Mouse (Mus musculus) mouse trophoblast stem cell (cell line): ENCODE data around the gene Tspoap1.

Experiments used
- in situ Hi-C, 2 experiments: fragments of 300-500 bp; cut with MseI, MboI; formaldehyde crosslinking; loops; 2 replicates in 1 of 2; 3 replicates in 1 of 2; pipeline ENCODE4 v1.15.1; 2025

Gene Tspoap1

DNA sequence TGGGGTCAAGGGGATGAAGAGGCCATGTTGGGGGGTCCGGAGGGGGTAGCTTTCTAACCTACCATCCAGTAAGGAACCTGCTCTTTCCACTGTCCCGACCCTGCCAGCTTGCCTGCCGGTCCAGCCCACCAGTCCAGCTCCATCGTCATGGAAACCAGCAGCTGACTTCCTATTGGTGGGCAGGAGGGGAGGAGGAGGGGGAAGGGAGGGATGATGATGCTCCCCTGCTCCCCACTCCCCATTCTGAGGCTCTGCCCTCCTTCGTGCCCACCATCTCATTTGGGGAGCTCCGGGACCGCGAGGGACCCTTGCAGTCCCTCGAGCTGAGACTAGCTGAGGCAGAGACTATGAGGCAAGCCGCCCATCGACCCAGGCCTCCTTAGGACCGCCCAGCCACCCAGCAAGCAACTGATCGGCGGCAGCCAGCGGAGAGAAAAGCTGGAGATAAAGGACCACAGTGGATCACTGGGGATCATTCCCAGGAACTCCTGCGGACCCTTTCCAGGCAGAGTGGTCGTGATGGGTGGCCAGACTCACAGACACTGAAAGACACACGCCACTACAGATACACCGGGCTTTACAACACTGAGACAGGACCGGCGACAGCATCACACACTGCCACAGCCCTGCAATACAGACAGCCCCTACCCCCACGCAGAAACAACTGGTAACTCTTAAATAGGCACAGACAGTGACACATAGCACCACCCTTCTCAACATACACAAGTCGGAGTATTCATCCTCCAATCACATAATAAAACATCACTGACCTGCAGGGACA is at the start of gene Tspoap1:
Tspoap1 (plus strand) TSS at position 241 of the 781 bp plus-strand sequence.
- in situ Hi-C loops, result no loop called here

DNA sequence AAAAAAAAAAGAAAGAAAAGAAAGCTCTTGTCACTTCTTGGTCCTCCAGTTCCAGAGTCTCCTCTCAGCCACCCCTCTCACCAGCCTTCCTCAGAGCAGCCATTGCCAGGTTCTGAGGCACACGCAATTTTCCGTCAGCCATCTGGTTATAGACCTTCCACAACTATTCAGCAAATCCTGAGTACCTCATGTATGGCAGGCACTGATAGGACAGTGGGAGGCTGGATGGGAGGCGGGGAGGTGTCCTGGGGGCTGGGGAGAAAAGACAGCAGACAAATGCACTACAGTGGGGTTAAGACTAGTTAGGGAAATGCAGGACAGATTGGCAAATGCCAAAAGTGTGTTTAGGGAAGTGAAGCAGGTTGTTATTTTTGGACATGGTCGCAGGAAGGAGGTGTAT is 48.2 kb upstream of the Tspoap1 start:
- in situ Hi-C loops, result no loop called here

DNA sequence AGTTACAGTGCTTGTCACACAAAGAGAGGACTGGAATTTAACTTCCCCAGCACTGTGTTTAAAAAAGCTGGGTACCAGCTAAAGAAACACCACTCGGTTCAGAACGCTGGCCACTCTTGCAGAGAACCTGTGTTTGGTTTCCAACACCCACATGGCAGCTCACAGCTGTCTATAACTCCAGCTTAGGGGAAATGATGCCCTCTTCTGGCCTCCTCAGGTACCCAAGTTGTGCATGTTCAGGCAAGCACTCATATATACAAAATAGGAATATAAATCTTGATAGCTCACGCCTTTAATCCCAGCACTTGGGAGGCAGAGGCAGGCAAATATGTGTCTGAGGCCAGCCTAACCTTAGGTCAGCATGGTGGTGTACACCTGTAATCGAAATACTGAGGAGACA is 44.3 kb upstream of the Tspoap1 start:
- in situ Hi-C loops, result no loop called here

DNA sequence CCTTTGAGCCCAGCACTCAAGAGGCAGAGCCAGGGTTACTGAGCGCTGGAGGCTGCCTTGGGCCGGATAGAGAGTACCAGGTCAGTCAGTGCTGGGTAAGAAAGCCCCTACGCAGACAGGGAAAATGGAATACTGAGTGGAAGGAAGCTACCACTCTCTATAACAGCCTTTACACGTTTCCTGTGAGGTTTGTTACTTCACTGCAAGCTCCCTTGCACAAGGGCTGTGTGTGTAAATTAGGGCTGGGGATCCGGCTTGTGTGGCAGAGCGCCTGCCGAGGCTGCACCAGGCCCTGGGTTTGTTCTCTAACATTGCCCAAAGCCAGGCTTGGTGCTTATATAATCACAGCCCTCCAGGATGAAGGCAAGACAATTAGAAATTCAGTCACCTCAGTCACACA is 40.8 kb upstream of the Tspoap1 start:
- in situ Hi-C loops, result no loop called here

DNA sequence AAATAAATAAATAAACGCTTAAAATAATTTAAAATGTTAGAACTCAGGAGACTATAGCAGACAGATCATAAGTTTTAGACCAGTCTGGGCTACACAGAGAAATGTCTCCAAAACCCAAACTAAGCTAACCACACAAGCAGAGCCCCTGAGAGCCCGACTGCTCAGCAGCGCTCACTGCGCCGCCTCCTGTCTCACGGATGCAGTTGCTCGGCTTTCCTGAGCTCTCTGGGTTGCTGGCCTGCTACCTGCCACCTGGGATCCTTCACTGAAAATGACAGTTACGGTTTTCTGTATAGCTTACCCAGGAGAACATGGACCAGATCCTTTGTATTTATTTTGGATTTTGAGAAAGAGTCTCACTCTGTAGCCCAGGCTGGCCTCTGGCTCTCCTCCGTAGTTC is 40.0 kb upstream of the Tspoap1 start:
- in situ Hi-C loops, result loop anchor here in 1 of 2 experiments (5.0 kb wide), 1 partner anchor 63 kb away; no protein-coding TSS in a partner anchor

DNA sequence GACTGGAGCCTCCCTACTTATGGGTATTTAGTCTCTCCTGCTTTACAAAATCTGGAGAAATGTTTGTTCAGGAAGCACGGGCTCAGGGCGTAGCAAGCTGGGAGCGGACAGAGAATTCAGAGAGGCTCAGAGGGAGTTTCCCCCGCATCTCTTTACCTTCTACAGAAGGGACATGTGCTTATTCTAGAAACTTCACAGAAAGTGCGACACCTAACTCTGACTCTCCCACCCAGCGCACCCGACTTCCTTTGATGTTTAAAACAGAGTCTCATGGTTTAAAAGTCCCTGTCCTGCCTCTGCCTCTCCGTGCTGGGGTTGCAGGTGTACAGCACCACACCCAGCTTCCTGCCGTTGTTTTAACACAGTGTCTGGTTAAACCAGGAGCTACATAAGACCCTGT is 39.5 kb upstream of the Tspoap1 start:
- in situ Hi-C loops, result loop anchor here in 1 of 2 experiments (5.0 kb wide), 1 partner anchor 64 kb away; no protein-coding TSS in a partner anchor

DNA sequence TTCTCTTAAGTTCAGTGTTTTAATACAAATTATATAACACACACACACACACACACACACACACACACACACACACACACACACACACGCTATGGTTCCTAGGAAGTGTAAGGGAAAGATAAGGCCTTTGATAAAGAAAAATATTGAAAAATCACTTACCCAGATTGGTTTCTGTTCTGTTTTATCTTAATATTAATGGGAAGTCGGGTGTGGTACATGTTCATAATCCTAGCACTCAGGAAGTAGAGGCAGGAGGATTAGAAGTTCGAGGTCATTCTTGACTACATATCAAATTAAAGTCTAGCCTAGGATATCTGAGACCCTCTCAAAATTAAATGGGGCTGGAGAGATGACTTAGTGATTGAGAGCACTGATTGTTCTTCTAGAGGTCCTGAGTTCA is 38.2 kb upstream of the Tspoap1 start:
- in situ Hi-C loops, result loop anchor here in 1 of 2 experiments (5.0 kb wide), 1 partner anchor 65 kb away; no protein-coding TSS in a partner anchor

DNA sequence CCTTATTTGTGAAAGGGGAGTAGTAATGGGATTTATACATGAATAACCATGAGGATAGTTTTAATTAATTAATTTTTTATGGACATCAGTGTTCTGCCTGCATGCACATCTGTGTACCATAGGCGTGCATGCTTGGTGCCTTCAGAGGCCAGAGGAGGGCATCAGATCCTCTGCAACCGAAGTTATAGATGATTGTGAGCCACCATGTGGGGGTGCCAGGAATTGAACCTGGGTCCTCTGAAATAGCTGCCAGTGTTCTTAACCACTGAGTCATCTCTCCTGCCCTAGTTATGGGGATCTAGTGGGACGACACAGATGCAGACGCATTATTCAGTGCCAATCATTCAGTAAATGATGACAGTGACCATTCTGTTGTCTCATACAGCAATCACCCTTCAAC is 37.5 kb upstream of the Tspoap1 start:
- in situ Hi-C loops, result loop anchor here in 1 of 2 experiments (5.0 kb wide), 1 partner anchor 66 kb away; no protein-coding TSS in a partner anchor

DNA sequence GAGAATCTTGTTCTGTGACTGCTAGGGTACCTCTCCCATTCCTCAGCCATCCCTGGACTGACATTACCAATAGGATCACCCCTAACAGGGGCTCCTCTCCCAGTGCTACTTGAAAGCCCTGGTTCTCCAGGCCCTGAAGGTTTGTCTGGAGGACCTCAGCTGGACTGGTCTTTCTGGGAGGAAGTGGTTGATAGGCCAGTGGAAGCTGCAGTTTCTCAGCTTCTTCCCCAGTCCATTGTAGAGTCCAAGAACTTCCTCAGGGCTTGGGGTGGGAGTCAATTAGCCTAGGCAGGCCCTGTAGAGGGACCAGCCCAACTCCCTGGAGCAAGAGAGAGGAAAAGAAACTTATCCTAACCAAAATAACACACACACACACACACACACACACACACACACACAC is 34.8 kb upstream of the Tspoap1 start:
- in situ Hi-C loops, result no loop called here

DNA sequence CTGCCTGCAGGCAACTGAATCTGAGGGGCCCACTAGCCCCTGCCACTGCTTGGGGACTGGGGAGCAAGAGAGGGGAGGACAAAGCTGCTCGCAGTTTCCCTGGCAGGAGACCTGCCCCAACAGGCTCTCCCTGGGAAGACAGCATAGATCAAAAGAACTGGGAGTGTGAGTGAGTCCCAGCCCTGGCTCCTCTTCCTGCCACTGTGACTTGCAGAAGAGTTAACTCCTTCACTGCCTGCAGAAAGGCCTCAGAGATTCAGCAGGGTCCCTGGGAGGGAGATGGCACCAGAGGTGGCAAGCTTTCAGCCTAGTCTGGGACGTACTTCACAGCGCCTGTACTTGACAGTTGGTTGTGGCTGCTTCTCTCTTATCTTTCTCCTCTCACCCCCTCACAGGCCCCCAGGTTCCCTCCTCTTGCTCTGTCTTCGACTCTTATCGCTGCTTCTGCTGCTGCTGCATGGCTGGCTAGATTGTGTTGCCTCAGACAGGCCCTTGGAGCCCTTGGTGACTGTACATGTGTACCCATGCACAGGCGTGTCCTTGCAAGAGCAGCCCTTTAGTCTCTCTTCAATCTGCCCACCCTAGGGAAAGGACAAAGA is 34.3 kb upstream of the Tspoap1 start:
- in situ Hi-C loops, result no loop called here

DNA sequence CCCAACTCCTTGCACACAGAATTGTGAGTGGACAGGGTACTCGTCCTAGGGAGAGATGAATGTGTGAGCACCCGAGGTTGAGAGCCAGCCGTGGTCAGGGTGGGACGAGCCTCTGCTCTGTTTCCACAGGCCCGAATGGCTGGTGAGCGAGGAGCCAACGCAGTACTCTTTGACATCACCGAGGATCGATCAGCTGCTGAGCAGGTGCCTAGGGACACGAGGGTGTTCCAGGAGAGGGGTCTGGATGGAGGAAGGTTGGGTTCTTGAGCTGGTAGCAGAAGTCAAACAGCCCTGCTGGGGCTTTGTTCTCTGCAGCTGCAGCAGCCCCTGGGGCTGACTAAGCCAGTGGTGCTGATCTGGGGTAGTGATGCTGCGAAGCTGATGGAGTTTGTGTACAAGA is 33.3 kb upstream of the Tspoap1 start:
- in situ Hi-C loops, result no loop called here

DNA sequence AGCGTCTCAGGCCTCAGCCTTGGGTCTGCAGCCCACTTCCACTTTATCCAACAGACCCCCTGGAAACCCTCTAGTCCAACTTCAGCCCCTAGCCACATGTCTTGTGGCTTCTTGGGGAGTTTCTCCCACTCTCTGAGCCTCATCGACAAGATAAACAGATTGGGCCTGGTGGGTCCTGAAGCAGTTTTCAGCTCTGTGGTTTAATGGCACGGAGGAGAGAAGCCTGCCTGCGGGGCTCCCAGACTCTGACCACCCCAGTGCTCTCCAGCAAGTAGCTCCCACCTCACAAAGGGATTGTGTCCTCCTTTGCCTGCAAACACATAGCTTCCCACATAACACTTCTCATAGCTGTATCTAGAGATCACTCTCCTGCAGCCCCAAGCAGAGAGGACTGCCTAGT is 32.9 kb upstream of the Tspoap1 start:
- in situ Hi-C loops, result no loop called here

DNA sequence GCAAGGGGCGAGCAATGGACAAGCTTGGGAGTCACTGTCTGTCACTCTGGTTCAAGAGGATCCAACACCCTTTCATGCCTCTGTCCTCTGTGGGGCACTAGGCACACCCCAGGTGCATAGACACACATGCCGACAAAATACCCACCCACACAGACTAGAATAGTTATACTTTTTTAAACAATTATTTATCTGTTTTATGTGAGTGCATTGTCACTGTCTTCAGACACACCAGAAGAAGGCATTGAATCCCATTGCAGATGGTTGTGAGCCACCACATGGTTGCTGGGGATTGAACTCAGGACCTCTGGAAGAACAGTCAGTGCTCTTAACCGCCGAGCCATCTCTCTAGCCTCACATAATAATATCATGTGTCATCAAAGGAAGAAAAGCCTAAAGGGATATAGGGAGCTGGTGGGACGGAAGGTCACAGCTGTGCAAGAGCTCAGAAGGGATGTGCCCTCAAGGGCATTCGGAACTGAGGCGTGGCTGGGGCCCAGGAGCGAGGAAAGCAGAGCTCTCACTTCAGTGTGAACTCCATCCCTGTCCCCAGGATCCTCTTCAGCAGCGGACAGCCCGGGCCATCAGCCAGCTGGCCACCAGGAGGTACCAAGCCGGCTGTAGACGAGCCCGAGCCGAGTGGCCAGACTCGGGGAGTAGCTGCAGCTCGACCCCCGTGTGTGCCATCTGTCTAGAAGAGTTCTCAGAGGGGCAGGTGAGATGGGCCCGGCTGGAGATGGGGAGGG is 31.3 kb upstream of the Tspoap1 start:
- in situ Hi-C loops, result no loop called here

DNA sequence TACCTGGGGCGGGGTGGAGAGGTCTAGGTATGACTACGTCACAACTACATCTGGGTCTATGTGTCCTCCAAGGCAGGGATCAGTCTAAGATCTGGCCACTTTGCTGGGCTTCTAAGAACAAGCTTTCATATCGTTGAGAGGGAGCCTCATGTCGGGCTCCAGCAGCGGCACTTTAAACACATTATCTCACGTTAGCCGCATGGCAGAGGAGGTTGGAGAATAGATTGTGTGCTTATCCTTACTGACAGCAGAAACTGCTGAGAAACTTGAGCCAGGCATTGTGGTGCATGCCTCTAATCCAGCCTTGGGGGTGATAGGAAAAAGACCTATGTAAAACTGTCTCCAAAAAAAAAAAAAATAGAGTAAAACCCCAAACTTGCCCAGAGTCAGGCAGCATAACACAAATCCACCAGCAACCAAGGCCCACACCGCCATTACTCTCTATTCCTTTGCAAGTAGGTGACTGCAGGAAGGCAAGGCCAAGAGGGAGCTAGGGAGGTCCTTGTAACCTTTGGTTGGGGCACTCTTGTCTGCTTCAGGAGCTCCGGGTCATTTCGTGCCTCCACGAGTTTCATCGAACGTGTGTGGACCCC is 30.7 kb upstream of the Tspoap1 start:
- in situ Hi-C loops, result no loop called here

DNA sequence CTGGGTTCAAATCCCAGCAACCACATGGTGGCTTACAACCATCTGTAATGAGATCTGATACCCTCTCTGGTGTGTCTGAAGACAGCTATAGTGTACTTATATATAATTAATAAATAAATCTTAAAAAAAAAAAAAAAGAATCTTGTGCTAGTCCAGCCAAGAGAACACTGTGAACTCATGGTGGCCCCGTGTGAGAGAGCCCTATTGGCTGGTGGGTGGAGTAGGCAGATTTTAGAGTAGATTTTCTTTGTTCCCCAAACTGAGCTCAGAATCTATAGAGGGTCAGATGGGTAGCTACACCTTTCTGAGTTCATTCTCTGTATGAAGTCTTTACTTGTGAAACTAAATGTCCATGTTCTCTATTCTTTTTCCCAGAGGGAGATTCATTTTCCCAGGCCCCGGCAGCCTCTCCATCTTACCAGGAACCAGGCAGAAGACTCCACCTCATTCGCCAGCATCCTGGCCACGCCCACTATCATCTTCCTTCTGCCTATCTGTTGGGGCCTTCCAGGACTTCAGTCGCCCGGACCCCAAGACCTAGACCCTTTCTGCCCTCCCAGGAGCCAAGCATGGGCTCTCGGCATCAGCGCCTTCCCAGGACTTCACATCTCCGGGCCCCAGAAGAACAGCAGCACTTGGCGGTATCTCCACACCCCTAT is 29.6 kb upstream of the Tspoap1 start:
- in situ Hi-C loops, result no loop called here

DNA sequence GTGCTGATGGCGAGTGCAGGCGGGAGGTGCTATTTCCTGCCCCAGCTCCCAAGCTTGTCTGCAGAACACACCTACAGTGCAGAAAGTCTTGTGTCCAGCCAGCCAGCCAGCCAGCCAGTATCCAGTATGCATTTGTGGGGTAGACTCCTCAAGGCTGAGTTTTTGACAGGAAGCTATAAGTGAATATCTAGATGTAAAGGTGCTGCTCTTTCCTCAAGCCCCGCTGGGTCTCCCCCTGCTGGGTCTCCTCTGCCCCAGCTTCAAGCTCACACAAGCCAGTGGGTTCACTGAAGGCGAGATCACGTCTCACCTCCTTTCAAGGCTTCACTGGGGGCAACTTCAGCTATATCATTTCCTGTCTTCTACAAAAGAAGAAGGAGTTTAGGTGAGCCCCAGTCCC is 26.0 kb upstream of the Tspoap1 start:
- in situ Hi-C loops, result no loop called here

DNA sequence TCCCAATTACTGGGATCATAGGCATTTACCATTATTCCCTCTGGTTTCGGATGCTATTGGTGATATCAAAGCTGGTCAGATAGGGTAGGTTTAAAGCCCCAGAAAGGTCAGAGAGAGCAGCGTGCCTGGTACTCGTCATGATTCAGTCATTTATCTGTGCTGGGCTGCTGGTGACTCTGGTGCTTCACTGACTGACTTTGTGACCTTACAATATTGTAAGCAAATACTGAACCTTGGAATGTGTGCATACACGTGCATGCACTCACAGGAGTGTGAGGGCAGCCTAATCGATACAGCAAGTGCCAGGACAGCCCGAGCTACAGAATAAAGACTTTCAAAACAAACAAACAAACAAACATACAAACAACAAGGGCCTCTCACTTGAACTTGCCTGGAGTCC is 24.6 kb upstream of the Tspoap1 start:
- in situ Hi-C loops, result no loop called here

DNA sequence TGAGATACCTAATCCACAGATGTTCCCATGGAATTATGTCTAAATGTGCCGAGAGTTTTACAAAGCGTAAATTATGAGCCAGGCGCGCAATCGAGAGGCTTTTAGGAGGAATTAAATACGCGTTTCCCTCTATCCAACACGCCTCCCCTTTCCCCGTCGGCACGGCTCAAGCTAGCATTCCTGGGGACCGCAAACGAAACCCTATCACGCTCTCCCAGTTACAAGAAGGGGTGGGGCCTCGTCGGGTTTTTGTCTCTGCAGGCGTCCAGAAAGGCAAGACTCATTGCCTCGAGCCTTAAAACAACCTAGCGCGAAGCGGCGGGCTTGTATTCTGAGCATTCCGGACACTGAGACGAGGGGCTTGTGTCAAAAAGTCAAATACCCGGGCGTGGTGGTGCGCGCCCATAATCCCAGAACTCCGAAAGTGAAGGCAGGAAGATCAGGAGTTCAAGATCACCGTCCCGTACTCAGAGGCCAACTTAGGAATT is 23.6 kb upstream of the Tspoap1 start:
- in situ Hi-C loops, result no loop called here

DNA sequence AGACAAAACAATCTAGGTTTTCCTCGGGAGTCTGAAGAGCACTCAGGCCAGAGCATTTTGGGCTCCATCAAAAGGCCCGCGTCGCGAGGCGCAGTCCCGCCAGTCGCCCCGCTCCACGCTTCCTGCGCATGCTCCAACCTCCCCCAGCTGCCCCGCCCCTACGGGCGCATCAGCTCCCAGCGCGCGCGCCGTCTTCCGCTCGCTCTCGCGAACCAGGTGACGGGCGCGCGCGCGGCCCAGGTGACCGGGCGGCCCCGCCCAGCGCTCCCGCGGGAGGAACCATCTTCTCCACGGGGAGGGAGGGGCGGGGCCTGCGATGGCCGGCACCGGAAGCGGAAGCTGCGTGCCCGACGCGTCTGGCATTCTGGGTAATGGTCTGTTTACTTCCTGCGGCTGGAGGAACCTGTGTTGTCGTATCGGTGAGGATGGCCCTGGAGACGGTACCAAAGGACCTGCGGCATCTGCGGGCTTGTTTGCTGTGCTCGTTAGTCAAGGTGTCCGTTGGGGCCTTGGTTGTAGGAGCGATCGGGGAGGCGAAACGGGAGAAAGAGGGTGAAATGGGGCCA is 23.1 kb upstream of the Tspoap1 start, which contains the start of gene Supt4a:
Supt4a (plus strand) TSS at position 378 of the 566 bp plus-strand sequence.
- in situ Hi-C loops, result no loop called here

DNA sequence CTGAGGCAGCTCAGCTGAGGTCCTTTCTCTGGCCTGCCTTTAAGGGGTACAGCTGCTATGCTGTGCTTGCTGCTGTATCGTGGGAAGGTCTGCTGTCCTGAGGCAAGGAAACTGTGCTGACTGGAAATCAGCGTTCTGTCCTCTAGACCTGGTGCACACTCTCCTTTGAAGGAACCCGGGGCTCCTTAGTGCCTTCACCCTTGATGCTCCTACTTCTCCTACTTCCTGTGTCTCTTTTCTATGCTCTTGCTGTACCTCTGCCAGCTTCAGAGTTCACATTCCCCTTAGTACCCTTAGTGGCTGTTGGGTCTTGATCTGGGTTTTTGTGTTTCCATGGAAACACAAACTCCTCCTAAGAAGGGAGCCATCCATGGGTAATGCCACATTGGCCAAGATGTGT is 16.6 kb upstream of the Tspoap1 start:
- in situ Hi-C loops, result no loop called here

DNA sequence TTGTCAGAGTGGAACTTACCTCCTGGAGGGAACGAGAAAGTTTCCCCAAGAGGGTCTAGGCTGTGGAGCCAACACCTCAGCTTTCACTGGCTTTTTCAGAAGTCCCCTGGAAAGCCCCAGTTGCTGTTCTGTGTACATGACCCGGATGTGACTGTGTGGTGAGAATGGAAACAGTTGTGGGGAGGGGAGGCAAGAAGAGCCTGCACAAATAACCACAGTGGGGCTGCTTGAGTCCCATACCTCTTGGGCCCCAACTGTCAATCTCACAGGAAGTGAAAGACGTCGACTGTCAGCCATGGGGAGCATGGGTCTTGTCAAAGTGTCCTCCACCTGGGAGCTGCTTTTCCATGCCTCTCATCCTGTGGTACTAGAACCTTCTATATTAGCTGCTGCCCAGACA is 15.4 kb upstream of the Tspoap1 start:
- in situ Hi-C loops, result no loop called here
